Mouse (Mus musculus) urinary bladder, postnatal 25 days (tissue): ENCODE data around the gene Cdh18.
"Not testable (repeated sequence)": the region's sequence is repeated elsewhere in the genome, so short reads cannot be mapped to it uniquely, and the experiment has no call there.

Experiments
- DNase-seq: peaks from one replicate; pipeline ENCODE4 v3.0.0; 2022; ENCODE audit warnings: low spot score

Cdh18 gene

DNA sequence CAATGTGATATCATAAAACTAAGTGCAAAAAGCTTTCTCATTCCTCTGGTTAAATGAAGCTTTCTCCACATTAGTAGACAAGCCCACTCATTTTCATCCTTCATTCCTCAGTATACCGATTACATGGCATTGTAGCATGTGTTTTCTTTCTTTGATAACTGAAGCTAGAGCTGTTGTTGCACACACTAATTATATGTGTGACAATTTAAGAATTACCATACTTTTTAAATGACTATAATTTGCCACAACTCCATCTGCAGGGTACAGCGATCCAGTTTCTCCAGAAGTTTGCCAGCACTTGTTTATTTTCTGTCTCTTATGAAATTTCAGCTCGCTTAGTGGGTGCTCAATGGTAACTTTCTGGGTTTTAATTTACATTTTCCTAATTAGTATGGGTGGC lies 663.2 kb downstream of the Cdh18 start:
- DNase-seq, result no peak

DNA sequence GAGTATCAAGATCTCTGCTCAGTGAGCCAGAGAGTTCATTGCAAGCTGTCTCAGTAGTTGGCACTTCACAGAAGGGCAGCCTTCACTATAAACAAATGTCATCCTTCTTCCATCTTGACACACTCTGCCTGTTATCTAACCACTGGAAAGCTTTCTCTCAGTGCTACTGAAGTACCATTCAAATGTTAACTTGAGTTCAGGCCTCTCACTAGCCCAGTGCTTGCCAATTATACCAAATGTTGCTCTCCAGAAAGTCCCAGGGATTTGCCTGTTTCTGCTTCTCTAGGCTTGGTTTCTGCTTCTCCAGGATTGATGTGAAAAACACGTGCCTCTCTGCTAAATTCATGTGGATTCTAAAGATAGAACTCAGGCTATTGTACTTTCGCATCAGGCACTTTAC lies 681.8 kb downstream of the Cdh18 start:
- DNase-seq, result no peak

DNA sequence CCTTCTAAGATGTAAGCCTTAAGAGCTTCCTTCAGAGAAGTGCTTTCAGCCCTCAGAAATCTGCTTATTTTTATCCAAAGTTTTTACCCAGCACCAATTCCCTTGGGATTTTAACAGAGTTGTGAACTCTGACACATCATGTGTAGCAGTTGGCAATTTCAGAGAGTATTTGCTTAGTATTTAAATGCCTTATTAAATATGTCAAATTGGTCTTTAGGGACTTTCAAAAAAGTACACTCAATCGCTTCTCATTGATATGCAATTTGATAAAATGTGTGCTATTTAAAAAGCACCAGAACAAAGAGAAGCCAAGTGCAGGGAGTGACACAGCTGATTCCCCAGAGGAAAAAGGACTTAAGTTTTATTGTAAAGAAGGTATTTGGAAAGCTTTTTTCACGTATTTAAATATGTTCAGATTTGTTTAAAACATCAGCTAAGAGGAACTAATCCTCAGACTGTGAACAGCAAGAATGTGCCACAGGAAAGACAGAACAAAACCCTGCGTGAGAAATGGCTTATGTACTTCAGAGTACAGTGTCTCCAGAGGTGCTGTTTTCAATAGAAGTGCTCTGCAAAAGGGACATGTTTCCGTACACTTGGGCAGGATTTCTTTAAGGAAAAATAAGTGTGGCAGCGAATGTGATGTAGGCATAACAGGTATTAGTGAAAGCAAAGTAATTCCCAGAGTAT lies 709.1 kb downstream of the Cdh18 start:
- no peak for DNase-seq

DNA sequence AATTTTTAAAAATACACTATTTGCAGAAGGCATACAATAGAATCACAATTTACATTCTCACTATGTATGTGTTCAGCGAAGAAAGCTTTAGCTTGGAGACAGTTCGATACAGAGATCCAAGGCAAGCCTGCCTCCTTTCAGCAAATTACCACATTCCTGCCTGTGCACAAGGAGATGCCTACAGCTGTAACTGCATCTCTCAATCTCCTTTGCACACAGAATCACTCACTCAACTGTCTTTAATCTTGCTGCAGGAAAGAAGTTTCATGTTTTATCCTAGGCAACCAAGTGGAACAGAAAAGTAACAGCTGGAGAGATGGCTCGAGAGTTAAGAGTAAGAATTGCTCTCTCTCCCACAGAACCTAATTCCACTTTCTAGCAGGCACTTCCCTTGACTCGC lies 729.6 kb downstream of the Cdh18 start:
- no peak for DNase-seq

DNA sequence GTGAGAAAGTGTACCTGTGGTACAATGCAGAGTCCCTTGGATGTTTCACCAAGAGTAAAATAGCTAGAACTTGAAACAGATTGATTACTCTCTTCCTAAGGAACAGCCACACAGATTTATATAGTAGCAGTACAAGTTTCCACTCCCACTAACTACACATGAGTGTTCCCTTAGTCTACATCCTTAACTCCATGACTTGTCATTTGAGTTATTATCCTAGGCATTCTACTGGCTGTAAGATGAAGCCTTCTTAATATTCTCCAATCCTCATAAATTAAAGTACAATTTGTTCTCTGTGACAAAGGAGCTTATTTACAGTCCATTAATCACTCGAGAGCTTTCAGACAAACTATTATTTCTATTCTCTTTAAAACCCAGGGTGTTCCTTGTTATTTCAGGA lies 756.2 kb downstream of the Cdh18 start:
- no peak for DNase-seq

DNA sequence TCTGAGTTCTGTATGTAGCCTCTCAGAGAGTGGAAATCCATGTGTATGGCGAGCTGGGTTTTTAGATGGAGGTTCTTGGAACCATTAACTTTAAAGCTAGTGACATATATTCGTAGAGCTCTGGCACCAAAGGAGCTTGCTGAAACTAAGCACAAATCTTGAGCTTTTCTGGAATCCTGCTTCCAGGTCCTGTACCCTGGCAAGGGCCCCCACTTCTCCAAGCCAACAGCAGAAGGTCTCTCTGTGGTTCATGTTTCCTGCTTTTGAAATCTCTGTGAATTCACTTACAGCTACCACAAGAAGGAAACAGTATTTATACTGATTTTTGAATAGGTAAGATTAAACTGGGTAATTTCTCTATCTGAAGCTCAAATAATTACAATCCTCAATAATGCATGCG lies 767.9 kb downstream of the Cdh18 start:
- DNase-seq, result no peak

DNA sequence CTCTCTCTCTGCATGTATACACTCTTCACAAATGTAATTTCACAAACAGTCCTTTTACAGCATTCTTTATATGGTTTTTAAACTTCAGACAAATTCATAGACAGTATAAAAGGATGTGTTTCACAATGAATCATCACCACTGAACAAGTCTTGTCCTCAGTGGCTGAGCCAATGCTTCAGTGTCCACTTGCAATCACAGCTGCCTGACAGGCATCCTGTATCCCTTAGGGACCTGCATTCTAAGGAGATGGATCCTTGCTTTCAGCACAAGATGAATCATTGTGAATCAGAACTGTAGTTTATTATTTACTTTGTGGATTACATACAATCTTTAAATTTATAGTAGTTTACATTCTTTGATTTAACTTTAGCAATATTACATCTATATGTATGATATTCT lies 768.6 kb downstream of the Cdh18 start:
- no peak for DNase-seq

DNA sequence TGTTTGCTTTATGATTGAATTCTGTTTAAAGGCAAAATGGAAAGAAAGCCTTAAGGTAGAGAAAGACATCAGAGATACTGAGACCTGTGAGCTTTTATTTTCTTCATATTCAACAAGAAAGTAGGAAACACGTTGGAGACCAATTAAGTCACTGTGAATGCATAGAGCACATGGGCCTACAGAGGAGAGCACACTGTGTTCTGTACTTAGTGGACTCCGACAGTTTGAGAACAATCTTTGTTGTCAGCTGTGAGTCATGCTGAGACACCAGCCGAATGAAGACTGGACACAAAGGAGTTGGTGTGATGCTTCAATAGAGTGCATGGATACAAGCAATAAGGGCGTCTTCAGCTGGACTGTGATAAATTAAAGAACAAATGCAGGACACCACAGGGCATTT lies 791.5 kb downstream of the Cdh18 start:
- DNase-seq, result not testable (repeated sequence)

DNA sequence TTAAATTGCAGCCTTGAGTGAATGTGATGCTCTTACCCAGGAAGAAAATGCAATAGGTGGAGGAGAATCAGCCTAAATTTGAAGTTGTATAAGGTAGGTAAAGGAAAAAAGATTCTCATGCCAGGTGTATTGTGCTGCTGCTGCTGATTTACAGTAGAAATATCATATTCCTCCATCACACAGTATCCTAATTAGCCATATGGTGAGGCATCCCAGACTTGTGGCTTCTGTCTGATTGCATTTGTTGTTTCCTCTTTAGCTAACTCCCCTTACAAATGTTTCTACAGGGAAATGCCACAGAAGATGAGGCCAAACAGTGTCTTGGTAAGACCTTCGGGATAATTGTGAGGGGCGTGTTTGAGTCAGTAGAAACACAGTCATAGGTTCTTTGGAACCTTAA lies 802.3 kb downstream of the Cdh18 start:
- DNase-seq, result no peak

DNA sequence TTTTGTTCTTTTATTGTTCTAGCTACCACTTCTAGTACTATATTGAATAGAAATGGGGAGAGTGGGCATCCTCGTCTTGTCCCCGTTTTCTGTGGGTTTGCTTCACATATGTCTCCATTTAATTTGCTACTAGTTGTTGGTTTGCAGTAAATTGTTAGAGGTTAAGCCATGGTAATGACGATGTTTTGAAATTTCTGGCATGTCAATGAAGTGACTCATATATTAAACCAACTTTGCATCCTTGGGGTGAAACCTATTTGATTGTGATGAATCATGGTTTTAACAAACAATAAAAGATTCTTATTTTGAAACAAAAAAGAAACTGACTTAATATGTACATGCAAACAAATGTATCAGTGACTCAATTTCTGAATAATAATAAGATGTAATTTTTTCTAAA lies 817.5 kb downstream of the Cdh18 start:
- no peak for DNase-seq

DNA sequence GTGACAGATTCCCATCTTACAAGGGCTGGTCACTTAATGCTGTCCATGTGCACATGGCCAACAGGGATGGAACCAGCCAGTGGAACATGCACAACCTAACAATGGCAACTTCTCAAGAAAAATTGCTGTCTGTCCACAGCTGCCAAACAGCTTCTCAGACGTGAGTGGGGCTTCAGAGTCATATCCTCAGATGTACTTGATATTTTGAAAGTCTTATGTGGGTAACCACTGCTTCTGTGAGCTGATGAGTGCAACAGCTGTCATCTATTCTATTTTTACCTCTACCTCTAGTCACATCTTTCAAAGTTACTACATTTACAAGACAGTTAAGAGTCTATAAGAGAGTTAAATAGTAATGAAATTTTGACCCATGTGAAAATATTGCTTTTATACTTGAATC lies 818.9 kb downstream of the Cdh18 start:
- no peak for DNase-seq

DNA sequence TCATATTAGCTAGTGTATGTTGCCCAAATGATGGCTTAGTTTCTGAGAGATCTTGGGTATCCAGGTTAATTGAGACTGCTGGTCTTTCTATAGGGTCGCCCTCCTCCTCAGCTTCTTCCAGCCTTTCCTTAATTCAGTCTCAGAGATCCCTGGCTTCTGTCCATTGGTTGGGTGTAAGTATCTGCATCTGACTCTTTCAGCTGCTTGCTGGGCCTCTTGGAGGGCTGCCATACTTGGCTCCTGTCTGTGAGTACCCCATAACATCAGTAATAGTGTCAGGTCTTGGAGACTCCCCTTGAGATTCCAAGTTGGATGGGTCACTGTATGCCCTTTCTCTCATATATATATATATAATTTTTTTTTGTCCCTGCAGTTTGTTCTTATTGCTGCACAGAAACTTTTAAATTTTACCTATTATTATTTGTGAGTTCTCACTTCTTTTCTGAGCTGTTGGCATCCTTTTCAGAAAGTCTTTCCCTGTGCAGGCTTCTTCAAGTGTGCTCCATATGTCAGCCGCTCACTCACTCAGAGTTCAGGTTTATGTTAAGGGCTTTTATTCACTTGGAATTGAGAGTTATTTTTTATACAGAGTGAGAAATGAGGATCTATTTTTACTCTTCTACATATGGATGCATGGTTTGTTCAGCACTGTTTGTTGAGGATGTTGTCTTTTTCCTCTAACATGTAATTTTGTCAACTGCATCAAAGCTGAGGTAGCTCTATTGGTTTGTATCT lies 829.4 kb downstream of the Cdh18 start:
- no peak for DNase-seq

DNA sequence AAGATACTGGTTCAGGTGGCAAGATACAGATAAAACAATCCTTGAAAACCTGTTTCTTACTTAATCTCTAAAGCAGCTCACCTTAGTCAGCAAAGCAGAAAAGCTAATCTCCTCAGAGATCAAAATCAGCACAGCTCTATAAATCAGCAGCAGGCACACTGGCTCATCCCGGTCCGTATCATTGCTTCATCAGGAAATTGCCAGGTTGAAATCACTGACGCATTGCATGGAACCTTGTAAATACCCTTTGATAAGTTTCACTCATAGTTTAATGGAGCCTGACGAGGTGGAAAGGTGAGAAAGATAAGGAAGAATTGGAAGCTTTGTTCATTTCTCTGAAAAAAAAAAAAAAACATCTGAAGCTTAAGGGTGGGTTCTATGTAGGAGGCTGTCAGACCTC lies 837.0 kb downstream of the Cdh18 start:
- DNase-seq, result no peak

DNA sequence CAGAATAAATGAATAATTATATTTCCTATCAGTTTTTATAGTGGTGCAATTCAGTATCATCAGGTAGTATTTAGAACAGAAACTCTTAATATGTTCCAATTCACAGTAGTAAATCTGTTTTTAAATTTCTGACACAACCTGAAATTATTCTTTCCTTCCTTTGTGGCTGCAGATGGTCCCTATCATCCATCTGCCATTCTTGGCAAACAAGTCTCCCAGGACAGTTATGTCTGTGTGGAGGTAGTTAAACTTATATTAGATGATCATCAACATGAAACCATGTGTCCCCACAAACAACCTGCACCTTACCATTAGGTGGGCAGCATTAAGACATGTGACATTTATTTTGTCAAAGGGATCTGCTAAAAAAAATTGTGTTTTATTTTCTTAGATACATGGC lies 847.8 kb downstream of the Cdh18 start:
- no peak for DNase-seq

DNA sequence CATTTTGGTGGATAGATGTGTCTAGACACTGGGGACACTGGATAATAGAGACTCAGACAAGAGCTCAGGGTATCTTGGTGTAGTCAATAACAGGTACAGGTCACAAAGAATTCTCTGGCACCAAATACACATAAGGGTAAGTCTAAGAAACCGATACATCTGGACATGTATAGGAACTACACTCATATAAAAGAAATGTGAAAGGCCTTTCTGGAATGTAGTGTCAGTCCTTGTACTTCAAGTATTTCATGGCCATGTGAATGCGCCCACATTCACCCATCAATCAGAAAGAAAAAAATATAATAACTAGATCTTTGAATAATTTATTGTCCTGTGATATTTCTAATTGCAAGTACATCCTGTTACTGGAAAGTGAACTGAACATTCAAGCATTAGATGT lies 855.0 kb downstream of the Cdh18 start:
- DNase-seq, result no peak

DNA sequence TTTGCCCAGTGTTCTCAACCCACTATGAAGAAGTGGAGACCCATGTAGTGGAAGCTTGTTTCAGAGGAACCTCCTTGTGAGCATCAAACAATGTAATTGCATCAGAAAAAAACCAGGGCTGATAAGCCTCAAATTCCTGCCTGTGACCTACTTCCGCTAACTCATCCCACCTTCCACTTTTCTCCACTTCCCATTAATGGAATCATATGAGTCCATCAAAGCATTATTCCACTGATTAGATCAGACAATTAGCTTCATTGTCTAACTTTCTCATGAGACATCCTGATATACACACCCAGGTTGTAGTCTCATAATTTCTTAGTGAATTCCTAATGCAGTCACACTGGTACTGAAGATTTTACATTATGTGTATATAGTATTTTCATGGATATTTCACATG lies 859.4 kb downstream of the Cdh18 start:
- DNase-seq, result no peak

DNA sequence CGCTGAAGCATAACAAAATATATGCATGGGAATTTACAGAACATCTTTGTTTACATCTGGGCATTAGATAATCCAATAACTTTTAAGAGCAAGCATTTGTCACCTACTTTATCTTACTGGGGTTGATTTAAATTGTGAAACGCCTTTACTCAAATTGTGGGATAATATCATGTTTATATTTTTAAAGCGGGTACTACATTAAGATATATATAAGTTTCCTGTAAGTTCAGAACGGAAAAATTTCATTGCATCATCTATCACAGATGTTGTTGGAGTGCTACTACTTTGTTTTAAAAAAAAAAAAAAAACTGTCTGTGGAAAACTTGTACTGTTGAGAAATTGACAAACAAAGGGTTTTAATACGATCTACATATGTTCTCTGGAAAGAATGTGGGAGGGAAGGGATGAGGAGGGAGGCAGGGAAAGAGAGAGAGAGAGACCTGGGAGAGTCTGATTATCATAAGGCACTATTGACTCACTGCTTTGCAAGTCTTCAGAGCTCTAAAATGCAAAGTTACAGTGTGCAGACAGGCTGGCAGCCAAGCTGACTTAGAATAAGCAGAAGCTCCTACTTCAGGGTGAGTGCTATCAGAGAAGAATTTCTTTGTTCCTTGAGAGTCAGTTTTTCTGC lies 867.7 kb downstream of the Cdh18 start:
- no peak for DNase-seq

DNA sequence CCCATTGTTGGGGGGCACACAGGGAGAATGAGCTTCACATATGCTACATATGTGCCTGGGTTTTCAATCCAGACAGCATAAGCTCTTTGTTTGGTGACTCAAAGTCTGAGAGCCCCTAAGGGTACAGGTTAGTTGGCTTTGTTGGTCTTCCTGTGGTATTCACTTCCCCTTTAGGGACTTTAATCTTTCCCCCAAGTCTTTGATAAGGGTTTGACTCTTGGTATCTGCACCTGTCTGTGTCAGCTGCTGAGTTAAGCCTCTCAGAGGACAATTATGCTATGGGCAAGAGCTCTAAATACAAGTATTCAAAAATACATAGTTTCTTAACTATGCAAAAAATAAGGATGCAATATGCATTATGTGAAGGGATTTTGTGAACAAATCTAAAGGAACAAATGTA lies 869.3 kb downstream of the Cdh18 start:
- no peak for DNase-seq

DNA sequence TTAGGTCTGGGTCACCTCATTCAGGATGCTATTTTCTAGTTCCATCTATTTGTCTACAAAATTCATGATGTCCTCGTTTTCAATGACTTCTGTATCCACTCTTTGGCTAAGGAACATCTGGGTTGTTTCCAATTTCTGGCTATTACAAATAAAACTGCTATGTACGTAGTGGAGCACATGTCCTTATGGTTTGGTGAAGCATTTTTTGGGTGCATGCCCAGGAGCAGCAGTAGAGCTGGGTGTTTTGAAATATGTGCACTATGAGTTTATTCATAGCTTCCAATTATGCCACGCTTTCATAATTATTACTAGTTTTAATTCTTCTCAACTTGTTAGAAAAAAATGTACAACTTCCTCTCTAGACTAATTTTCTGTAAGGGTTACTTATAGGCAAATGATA lies 871.2 kb downstream of the Cdh18 start:
- no peak for DNase-seq

DNA sequence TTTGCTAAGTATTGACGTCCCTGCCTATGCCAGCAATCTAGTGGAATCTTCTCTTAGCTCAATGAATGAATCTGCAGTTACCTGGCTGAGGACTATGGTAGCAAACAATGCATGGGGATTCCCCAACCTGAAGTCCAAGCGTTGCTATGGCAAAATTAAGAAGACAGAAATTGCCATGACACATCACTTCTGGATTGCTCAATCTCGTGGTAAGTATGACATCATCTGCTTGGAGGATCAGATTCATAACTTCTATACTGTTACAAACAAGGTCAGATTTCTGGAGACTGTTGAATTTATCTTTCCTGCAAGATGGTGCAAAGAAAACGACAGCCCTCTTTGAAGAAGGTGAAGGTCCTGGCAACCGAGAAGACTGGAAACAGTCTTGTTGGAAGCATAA lies 881.2 kb downstream of the Cdh18 start:
- no peak for DNase-seq

DNA sequence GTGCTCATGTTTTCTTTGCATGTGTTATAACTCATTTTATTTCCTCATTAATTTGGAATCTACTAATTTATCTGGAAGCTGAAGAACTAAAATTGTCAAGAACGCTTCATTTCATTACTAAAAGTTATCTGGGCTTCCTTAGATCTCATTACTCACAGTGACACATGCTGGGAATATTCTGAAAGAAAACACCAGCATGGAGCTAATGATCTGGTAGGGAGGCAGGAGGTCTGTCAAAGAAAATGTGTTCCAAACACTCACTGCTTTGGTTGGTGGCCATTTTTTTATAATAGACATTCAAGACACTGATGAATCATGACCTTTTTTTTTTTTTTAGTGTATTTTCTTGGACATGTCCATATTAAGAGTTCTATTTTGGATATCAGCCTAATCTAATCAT lies 899.7 kb downstream of the Cdh18 start:
- DNase-seq, result no peak

DNA sequence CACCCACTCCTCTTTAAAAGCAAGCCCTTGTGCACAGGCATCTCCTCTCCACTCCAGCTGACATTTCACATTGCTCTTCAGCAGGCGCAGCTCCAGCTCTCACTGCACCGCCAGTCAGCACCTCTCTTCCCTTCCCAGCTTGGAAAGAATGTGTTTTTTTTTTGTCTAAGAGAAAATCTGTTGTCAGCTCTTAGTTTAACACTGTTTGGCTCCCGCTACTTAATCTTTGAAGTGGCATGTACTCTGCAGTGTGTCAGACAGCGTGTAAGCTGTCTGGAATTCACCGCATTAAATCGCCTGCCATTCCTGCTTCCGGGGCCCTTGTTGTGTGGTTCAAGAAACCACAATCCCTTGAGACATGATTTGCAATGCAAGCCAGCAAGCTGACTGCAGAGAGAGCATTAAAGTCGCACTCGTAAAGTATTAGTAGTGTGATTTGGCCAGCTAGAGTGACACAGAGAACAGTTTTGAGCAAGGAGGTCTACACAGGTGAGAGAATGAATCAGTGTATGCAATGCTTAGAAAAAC lies 903.3 kb downstream of the Cdh18 start:
- no peak for DNase-seq

DNA sequence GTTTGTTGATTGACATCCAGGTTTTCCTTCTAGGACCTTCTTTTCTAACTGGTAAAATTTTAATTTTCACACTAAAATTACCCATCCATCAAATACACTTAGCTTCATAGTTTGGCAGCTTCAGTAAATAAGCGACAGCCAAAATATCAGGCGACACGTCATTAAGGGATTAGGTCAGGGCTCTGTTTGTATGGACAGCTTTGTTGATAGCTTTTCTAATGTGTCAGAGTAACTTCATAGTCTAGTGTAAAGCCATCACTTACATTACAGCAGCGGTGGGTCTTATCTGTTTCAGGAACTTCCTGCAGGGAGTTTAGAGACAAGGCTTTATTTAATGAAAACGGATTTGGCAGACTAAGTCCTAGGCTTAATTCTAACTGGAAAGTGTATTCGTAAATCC lies 904.5 kb downstream of the Cdh18 start:
- DNase-seq, result no peak
